Mouse (Mus musculus): Measurements from ENCODE around the gene Tbc1d1. TPM values are rescaled to one million over a fixed set of nuclear protein-coding genes. Genes with fewer than 3 reads are reported as not detected.

Gene Tbc1d1
- polyA plus RNA-seq, 1 experiment, result 17.0 TPM

GRCm38 (mm10) chr5:64241867-64242266 is 85.8 kb downstream of the Tbc1d1 start:
- WGBS, result 97% methylated on average over 8 of the region's 8 CpGs

GRCm38 (mm10) chr5:64242795-64243455 is 86.8 kb downstream of the Tbc1d1 start:
- no peak overlapping the region for H3K27ac ChIP-seq (ENCODE audit: control insufficient read depth, insufficient read depth, low read length)
- TF ChIP-seq CTCF (IDR thresholded peaks at IDR 0.05; ENCODE audit: borderline replicate concordance, control insufficient read depth, extremely low read depth, insufficient read depth, low read length, poor library complexity) (no peak), POLR2A (IDR thresholded peaks at IDR 0.05; ENCODE audit: control insufficient read depth, extremely low read depth, insufficient read depth, low read length, poor library complexity) (no peak)
- H3K36me3 ChIP-seq (ENCODE audit: control insufficient read depth, insufficient read depth, low read length), result no peaks in the 10 kb centered on the region
- H3K4me3 ChIP-seq (ENCODE audit: control insufficient read depth, insufficient read depth, low read length), result no peak overlapping the region
- H3K27me3 ChIP-seq (ENCODE audit: control insufficient read depth, insufficient read depth, low read length), result no peaks in the 10 kb centered on the region
- 53% methylated on average over 9 of the region's 9 CpGs for WGBS
- no peak for DNase-seq
- H3K4me1 ChIP-seq (replicated peaks; ENCODE audit: control insufficient read depth, insufficient read depth, low read length), result peaks cover 3% of the 10 kb centered on the region; the same call in 1 of the 2 replicates

More at GRCm38 (mm10) chr5:64241867-64242266, 85.8 kb downstream of the Tbc1d1 start:
- no peak overlapping the region for H3K27ac ChIP-seq (ENCODE audit: control insufficient read depth, insufficient read depth, low read length)
- DNase-seq, result no peak
- TF ChIP-seq CTCF (IDR thresholded peaks at IDR 0.05; ENCODE audit: borderline replicate concordance, control insufficient read depth, extremely low read depth, insufficient read depth, low read length, poor library complexity), result no peak
- TF ChIP-seq POLR2A (IDR thresholded peaks at IDR 0.05; ENCODE audit: control insufficient read depth, extremely low read depth, insufficient read depth, low read length, poor library complexity), result no peak
- no peaks in the 10 kb centered on the region for H3K36me3 ChIP-seq (ENCODE audit: control insufficient read depth, insufficient read depth, low read length)
- no peak overlapping the region for H3K4me3 ChIP-seq (ENCODE audit: control insufficient read depth, insufficient read depth, low read length)
- H3K4me1 ChIP-seq (replicated peaks; ENCODE audit: control insufficient read depth, insufficient read depth, low read length), result peaks cover 7% of the 10 kb centered on the region; the same call in 1 of the 2 replicates
- no peaks in the 10 kb centered on the region for H3K27me3 ChIP-seq (ENCODE audit: control insufficient read depth, insufficient read depth, low read length)

DNA sequence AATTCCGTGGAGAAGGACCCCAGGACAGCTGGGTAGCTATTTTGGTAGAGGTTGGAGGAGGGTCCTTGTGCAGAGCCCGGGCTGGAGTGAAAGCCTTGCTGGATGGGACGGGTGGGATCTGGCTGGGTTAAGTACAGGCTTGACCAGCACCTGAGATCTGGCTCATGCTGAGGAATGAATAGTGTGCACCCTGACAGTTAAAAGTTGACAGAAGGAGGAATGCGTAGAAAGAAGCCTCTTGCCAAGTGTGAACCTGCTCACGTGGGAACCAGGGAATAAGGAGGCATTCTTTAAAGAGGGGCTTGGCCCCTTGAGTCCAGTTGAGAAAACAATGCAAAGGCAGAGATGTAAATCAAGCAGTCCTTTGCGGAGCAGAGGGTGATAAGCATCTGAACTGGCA is 87.6 kb downstream of the Tbc1d1 start:
- no peaks in the 10 kb centered on the region for H3K27me3 ChIP-seq (ENCODE audit: control insufficient read depth, insufficient read depth, low read length)
- TF ChIP-seq POLR2A (IDR thresholded peaks at IDR 0.05; ENCODE audit: control insufficient read depth, extremely low read depth, insufficient read depth, low read length, poor library complexity) (no peak), CTCF (IDR thresholded peaks at IDR 0.05; ENCODE audit: borderline replicate concordance, control insufficient read depth, extremely low read depth, insufficient read depth, low read length, poor library complexity) (no peak)
- no peak overlapping the region for H3K27ac ChIP-seq (ENCODE audit: control insufficient read depth, insufficient read depth, low read length)
- H3K36me3 ChIP-seq (ENCODE audit: control insufficient read depth, insufficient read depth, low read length), result no peaks in the 10 kb centered on the region
- H3K4me3 ChIP-seq (ENCODE audit: control insufficient read depth, insufficient read depth, low read length), result no peak overlapping the region
- no peak for DNase-seq
- H3K4me1 ChIP-seq (replicated peaks; ENCODE audit: control insufficient read depth, insufficient read depth, low read length), result peaks cover 3% of the 10 kb centered on the region; the same call in 1 of the 2 replicates
- WGBS, result 90% methylated on average over 6 of the region's 6 CpGs

GRCm38 (mm10) chr5:64244283-64244682 is 88.2 kb downstream of the Tbc1d1 start:
- Histone ChIP-seq H3K36me3 (ENCODE audit: control insufficient read depth, insufficient read depth, low read length) (no peaks in the 10 kb centered on the region), H3K4me1 (replicated peaks; ENCODE audit: control insufficient read depth, insufficient read depth, low read length) (peaks cover 3% of the 10 kb centered on the region; the same call in 1 of the 2 replicates), H3K27ac (ENCODE audit: control insufficient read depth, insufficient read depth, low read length) (no peak overlapping the region), H3K4me3 (ENCODE audit: control insufficient read depth, insufficient read depth, low read length) (no peak overlapping the region), H3K27me3 (ENCODE audit: control insufficient read depth, insufficient read depth, low read length) (no peaks in the 10 kb centered on the region)
- no peak for DNase-seq
- WGBS, result 91% methylated on average over 3 of the region's 3 CpGs
- TF ChIP-seq CTCF (IDR thresholded peaks at IDR 0.05; ENCODE audit: borderline replicate concordance, control insufficient read depth, extremely low read depth, insufficient read depth, low read length, poor library complexity) (no peak), POLR2A (IDR thresholded peaks at IDR 0.05; ENCODE audit: control insufficient read depth, extremely low read depth, insufficient read depth, low read length, poor library complexity) (no peak)

DNA sequence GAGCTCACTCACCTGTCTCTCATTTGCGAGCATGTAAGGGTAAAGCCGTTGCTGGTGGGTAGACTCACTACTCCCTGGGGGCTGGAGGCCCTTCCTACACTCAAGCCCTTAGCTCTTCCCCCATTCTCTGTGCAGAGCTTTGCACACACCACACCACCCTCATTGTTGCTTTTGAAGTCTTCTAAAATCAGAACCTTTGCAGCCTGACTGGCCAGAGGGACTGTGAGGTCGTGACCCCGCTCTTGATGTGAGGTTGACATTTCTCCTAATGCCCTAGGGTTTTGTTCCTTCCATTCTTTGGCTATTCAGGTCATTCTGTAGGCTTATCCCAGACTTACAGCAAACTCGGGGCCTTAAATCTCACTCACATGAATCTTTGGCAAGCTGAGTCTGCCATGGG is 88.6 kb downstream of the Tbc1d1 start:
- peaks cover 3% of the 10 kb centered on the region; the same call in 1 of the 2 replicates for H3K4me1 ChIP-seq (replicated peaks; ENCODE audit: control insufficient read depth, insufficient read depth, low read length)

GRCm38 (mm10) chr5:64251435-64251834 is 95.3 kb downstream of the Tbc1d1 start:
- Histone ChIP-seq H3K36me3 (ENCODE audit: control insufficient read depth, insufficient read depth, low read length) (no peaks in the 10 kb centered on the region), H3K4me1 (replicated peaks; ENCODE audit: control insufficient read depth, insufficient read depth, low read length) (no peaks in the 10 kb centered on the region), H3K4me3 (ENCODE audit: control insufficient read depth, insufficient read depth, low read length) (no peak overlapping the region), H3K27ac (ENCODE audit: control insufficient read depth, insufficient read depth, low read length) (no peak overlapping the region), H3K27me3 (ENCODE audit: control insufficient read depth, insufficient read depth, low read length) (no peaks in the 10 kb centered on the region)
- 93% methylated on average over 5 of the region's 5 CpGs for WGBS
- TF ChIP-seq CTCF (IDR thresholded peaks at IDR 0.05; ENCODE audit: borderline replicate concordance, control insufficient read depth, extremely low read depth, insufficient read depth, low read length, poor library complexity), result no peak
- no peak for TF ChIP-seq POLR2A (IDR thresholded peaks at IDR 0.05; ENCODE audit: control insufficient read depth, extremely low read depth, insufficient read depth, low read length, poor library complexity)
- no peak for DNase-seq

More for the DNA sequence above, 88.6 kb downstream of the Tbc1d1 start:
- no peak overlapping the region for H3K4me3 ChIP-seq (ENCODE audit: control insufficient read depth, insufficient read depth, low read length)
- H3K27me3 ChIP-seq (ENCODE audit: control insufficient read depth, insufficient read depth, low read length), result no peaks in the 10 kb centered on the region
- TF ChIP-seq CTCF (IDR thresholded peaks at IDR 0.05; ENCODE audit: borderline replicate concordance, control insufficient read depth, extremely low read depth, insufficient read depth, low read length, poor library complexity), result no peak
- TF ChIP-seq POLR2A (IDR thresholded peaks at IDR 0.05; ENCODE audit: control insufficient read depth, extremely low read depth, insufficient read depth, low read length, poor library complexity), result no peak
- H3K27ac ChIP-seq (ENCODE audit: control insufficient read depth, insufficient read depth, low read length), result no peak overlapping the region
- DNase-seq, result no peak
- H3K36me3 ChIP-seq (ENCODE audit: control insufficient read depth, insufficient read depth, low read length), result no peaks in the 10 kb centered on the region
- 95% methylated on average over 5 of the region's 5 CpGs for WGBS
